Mouse (Mus musculus) common myeloid progenitor, adult 5-6 weeks (primary cell): ENCODE data around the gene Pm20d1. TPM values are rescaled to one million over a fixed set of nuclear protein-coding genes. Genes with fewer than 3 reads are reported as not detected.

Experiments used
- ATAC-seq: replicated peaks from 2 replicates; pipeline ENCODE4 v1.8.0; 2016; ENCODE audit warnings: low read depth, mild to moderate bottlenecking, moderate TSS enrichment, inconsistent platforms; ENCODE audit not compliant: poor library complexity, severe bottlenecking
- total RNA-seq: library from RNA; stranded (forward); fragments of 200-1000, 187-1606 nt; gene quantifications from 2 replicates; pipeline ENCODE4 v1.2.3, GENCODE M21; 2017

The Pm20d1 gene
- total RNA-seq, 1 experiment from 2014 or later, result not detected

GRCm38 (mm10) chr1:131824528-131825181 is 27.5 kb downstream of the Pm20d1 start:
- ATAC-seq, result no peak

GRCm38 (mm10) chr1:131827207-131827786 is 30.1 kb downstream of the Pm20d1 start, which contains the start of gene Slc41a1:
Gene Slc41a1 (plus strand): TSS chr1:131827493.
- peak; percentile 27 for ATAC-seq

- ATAC-seq, result peak; percentile 85
Measured at GRCm38 (mm10) chr1:131827787-131828258, 30.6 kb downstream of the Pm20d1 start.

GRCm38 (mm10) chr1:131828297-131829126 is 31.3 kb downstream of the Pm20d1 start:
- peak; percentile 20 for ATAC-seq

GRCm38 (mm10) chr1:131829279-131829678 is 32.1 kb downstream of the Pm20d1 start:
- ATAC-seq, result no peak

- no peak for ATAC-seq
Measured at GRCm38 (mm10) chr1:131830561-131830960, 33.4 kb downstream of the Pm20d1 start.

GRCm38 (mm10) chr1:131830971-131831641 is 33.9 kb downstream of the Pm20d1 start:
- no peak for ATAC-seq

GRCm38 (mm10) chr1:131837035-131837434 is 39.9 kb downstream of the Pm20d1 start:
- no peak for ATAC-seq

GRCm38 (mm10) chr1:131838542-131838941 is 41.4 kb downstream of the Pm20d1 start:
- ATAC-seq, result no peak

GRCm38 (mm10) chr1:131839279-131839678 is 42.1 kb downstream of the Pm20d1 start:
- no peak for ATAC-seq

GRCm38 (mm10) chr1:131842221-131842620 is 45.0 kb downstream of the Pm20d1 start:
- ATAC-seq, result no peak

GRCm38 (mm10) chr1:131843758-131844157 is 46.6 kb downstream of the Pm20d1 start:
- ATAC-seq, result no peak

- ATAC-seq, result no peak
Measured at GRCm38 (mm10) chr1:131844883-131845282, 47.7 kb downstream of the Pm20d1 start.

- 0 out of 2 replicates have a peak, but pooled peaks have one; percentile 47 for ATAC-seq
Measured at GRCm38 (mm10) chr1:131846255-131846654, 49.1 kb downstream of the Pm20d1 start.

GRCm38 (mm10) chr1:131861811-131862210 is 64.6 kb downstream of the Pm20d1 start:
- no peak for ATAC-seq

GRCm38 (mm10) chr1:131865596-131865995 is 68.4 kb downstream of the Pm20d1 start:
- no peak for ATAC-seq

GRCm38 (mm10) chr1:131866304-131866999 is 69.3 kb downstream of the Pm20d1 start:
- no peak for ATAC-seq

GRCm38 (mm10) chr1:131867093-131867945 is 70.1 kb downstream of the Pm20d1 start, which contains the start of gene Rab29:
Gene Rab29 (plus strand): TSS chr1:131867224.
- peak; percentile 97 for ATAC-seq

- ATAC-seq, result peak; percentile 29; the same call in 1 of the 2 replicates
Measured at GRCm38 (mm10) chr1:131867946-131868290, 70.7 kb downstream of the Pm20d1 start.
